Mouse (Mus musculus) cerebellum, adult 11 months (tissue): Measurements from ENCODE around the gene Cyth1.

Experiments used
- DNase-seq: peaks from one replicate; pipeline ENCODE4 v3.0.0; 2022

Cyth1 gene

GRCm38 (mm10) chr11:118146446-118146845, 101.9 kb downstream of the Cyth1 start:
- no peak for DNase-seq

GRCm38 (mm10) chr11:118145771-118146351, 102.5 kb downstream of the Cyth1 start:
- DNase-seq: no peak

GRCm38 (mm10) chr11:118145092-118145491, 103.3 kb downstream of the Cyth1 start:
- DNase-seq: no peak

GRCm38 (mm10) chr11:118143731-118144130, 104.7 kb downstream of the Cyth1 start:
- DNase-seq: no peak

GRCm38 (mm10) chr11:118142547-118143165, 105.7 kb downstream of the Cyth1 start:
- no peak for DNase-seq

GRCm38 (mm10) chr11:118140771-118141565, 107.4 kb downstream of the Cyth1 start:
- DNase-seq: no peak

- DNase-seq: peak; percentile 56
Measured at GRCm38 (mm10) chr11:118138347-118138746, 110.0 kb downstream of the Cyth1 start.

GRCm38 (mm10) chr11:118136172-118136632, 112.2 kb downstream of the Cyth1 start:
- peak; percentile 26 for DNase-seq

- DNase-seq: no peak
Measured at GRCm38 (mm10) chr11:118135271-118135670, 113.1 kb downstream of the Cyth1 start.

- DNase-seq: peak; percentile 34
Measured at GRCm38 (mm10) chr11:118133752-118134169, 114.6 kb downstream of the Cyth1 start.

- no peak for DNase-seq
Measured at GRCm38 (mm10) chr11:118133133-118133751, 115.2 kb downstream of the Cyth1 start.

GRCm38 (mm10) chr11:118132136-118132535, 116.3 kb downstream of the Cyth1 start:
- no peak for DNase-seq

GRCm38 (mm10) chr11:118130534-118130933, 117.9 kb downstream of the Cyth1 start, which contains the start of gene Dnah17:
Gene Dnah17 (minus strand): TSS chr11:118130634.
- no peak for DNase-seq

- DNase-seq: no peak
Measured at GRCm38 (mm10) chr11:118129812-118130211, 118.6 kb downstream of the Cyth1 start.

GRCm38 (mm10) chr11:118121592-118121991, 126.8 kb downstream of the Cyth1 start:
- no peak for DNase-seq

- DNase-seq: no peak
Measured at GRCm38 (mm10) chr11:118118777-118119176, 129.6 kb downstream of the Cyth1 start.

GRCm38 (mm10) chr11:118114581-118115110, 133.7 kb downstream of the Cyth1 start:
- no peak for DNase-seq

GRCm38 (mm10) chr11:118113516-118114205, 134.7 kb downstream of the Cyth1 start:
- DNase-seq: no peak

- DNase-seq: peak; percentile 68
Measured at GRCm38 (mm10) chr11:118104001-118104400, 144.4 kb downstream of the Cyth1 start.

GRCm38 (mm10) chr11:118103383-118103782, 145.0 kb downstream of the Cyth1 start:
- DNase-seq: no peak

GRCm38 (mm10) chr11:118102838-118103237, 145.6 kb downstream of the Cyth1 start:
- DNase-seq: peak; percentile 77

- no peak for DNase-seq
Measured at GRCm38 (mm10) chr11:118101133-118101532, 147.3 kb downstream of the Cyth1 start.
